Mouse (Mus musculus) heart, embryonic 10.5 days (tissue): ENCODE data around the gene Rad23a. TPM values are rescaled to one million over a fixed set of nuclear protein-coding genes. Genes with fewer than 3 reads are reported as not detected.
"Not testable (repeated sequence)": the region's sequence is repeated elsewhere in the genome, so short reads cannot be mapped to it uniquely, and the experiment has no call there.

Experiments
- DNase-seq: peaks from one replicate; pipeline ENCODE4 v3.0.0-alpha.2; 2017; ENCODE audit warnings: low spot score
- H3K27ac ChIP-seq: fragments of 300-500 bp; sonication (generic); 2 replicates; pipeline ENCODE4 v1.5.1; 2016; ENCODE audit warnings: mild to moderate bottlenecking
- H3K27me3 ChIP-seq: fragments of 300-500 bp; sonication (generic); 2 replicates; pipeline ENCODE4 v1.6.1; 2016; ENCODE audit warnings: mild to moderate bottlenecking; ENCODE audit not compliant: poor library complexity, insufficient read depth, severe bottlenecking
- H3K36me3 ChIP-seq: fragments of 300-500 bp; sonication (generic); 2 replicates; pipeline ENCODE4 v1.6.1; 2016; ENCODE audit warnings: mild to moderate bottlenecking, moderate library complexity
- H3K4me1 ChIP-seq: fragments of 300-500 bp; sonication (generic); 2 replicates; pipeline ENCODE4 v1.6.1; 2016; ENCODE audit warnings: mild to moderate bottlenecking
- H3K4me3 ChIP-seq: fragments of 300-500 bp; sonication (generic); 2 replicates; pipeline ENCODE4 v1.5.1; 2016; ENCODE audit warnings: mild to moderate bottlenecking, moderate library complexity
- H3K9me3 ChIP-seq: fragments of 300-500 bp; sonication (generic); 2 replicates; pipeline ENCODE4 v1.6.1; 2016; ENCODE audit warnings: mild to moderate bottlenecking, moderate library complexity
- WGBS: fragments of 180-500 bp; shearing (Covaris S2); methylation state at CpG from one replicate; pipeline ENCODE4 v1.1.7; 2016; 5-methylcytosine and 5-hydroxymethylcytosine counted together
- polyA plus RNA-seq: library from polyadenylated mRNA; unstranded; fragments of >200 nt; fragmentation: Nextera tagmentation; extraction: Ambion mirVana; gene quantifications from 2 replicates; pipeline ENCODE4 v1.2.1, GENCODE M21; 2016

Rad23a gene
- polyA plus RNA-seq, 1 experiment from 2014 or later, result 137 TPM

DNA sequence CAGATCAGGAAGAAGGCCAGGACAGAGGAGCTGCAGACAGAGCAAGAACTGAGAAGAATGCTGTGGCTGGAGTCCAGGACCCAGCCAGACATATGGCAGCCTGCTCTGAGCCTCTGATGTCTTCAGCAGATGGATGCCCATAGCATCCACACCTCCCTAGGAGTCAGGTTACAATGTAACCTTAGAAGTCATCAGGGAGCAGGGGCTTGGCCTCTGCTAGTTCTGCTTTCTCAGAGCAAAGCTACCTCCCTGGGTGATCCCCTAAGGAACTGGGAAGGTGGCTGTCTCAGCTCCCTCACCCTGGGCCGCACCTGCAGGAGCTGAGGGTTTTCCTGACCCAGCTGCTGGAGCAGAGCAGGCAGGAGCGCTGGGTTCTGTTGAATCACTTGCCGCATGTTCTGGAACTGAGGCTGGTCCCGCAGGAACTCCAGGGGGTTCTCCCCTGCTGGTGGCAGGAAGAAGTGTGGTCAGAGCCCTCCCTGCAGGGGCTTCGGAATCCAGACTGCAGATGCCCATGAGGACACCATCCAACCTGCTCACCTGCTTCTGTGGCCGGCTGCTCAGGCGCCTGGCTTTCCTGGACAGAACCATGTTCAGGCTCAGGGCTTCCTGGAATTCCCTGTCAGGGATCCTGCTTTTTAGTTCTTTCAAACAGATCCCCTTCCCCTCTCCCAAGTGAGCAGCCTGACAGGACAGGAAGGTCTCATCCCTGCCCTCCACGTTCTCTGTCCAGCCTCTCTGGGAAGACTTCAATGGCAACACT is 3.1 kb downstream of the Rad23a start:
- H3K9me3 ChIP-seq, result no peaks in the 10 kb centered on the region
- H3K36me3 ChIP-seq, result peaks cover 62% of the 10 kb centered on the region
- H3K27ac ChIP-seq, result peak overlapping the region; percentile 64; the same call in 1 of the 2 replicates
- peaks cover 39% of the 10 kb centered on the region for H3K4me1 ChIP-seq
- 52% methylated on average over 8 of the region's 8 CpGs for WGBS
- no peaks in the 10 kb centered on the region for H3K27me3 ChIP-seq
- no peak for DNase-seq
- peak overlapping the region; percentile 15; the same call in 1 of the 2 replicates for H3K4me3 ChIP-seq

GRCm38 (mm10) chr8:84834866-84835855 is 5.3 kb downstream of the Rad23a start:
- no peaks in the 10 kb centered on the region for H3K9me3 ChIP-seq
- no peak overlapping the region for H3K4me3 ChIP-seq
- no peak for DNase-seq
- H3K36me3 ChIP-seq, result peaks cover 50% of the 10 kb centered on the region
- H3K27ac ChIP-seq, result no peak overlapping the region
- peaks cover 39% of the 10 kb centered on the region for H3K4me1 ChIP-seq
- 83% methylated on average over 10 of the region's 10 CpGs for WGBS
- H3K27me3 ChIP-seq, result no peaks in the 10 kb centered on the region

- no peak for DNase-seq
- 89% methylated on average over 19 of the region's 19 CpGs for WGBS
- Histone ChIP-seq H3K9me3 (no peaks in the 10 kb centered on the region), H3K4me1 (peaks cover 39% of the 10 kb centered on the region), H3K4me3 (no peak overlapping the region), H3K27ac (no peak overlapping the region), H3K36me3 (peaks cover 52% of the 10 kb centered on the region), H3K27me3 (no peaks in the 10 kb centered on the region)
These were observed 6.2 kb downstream of the Rad23a start for GRCm38 (mm10) chr8:84834002-84834865.

DNA sequence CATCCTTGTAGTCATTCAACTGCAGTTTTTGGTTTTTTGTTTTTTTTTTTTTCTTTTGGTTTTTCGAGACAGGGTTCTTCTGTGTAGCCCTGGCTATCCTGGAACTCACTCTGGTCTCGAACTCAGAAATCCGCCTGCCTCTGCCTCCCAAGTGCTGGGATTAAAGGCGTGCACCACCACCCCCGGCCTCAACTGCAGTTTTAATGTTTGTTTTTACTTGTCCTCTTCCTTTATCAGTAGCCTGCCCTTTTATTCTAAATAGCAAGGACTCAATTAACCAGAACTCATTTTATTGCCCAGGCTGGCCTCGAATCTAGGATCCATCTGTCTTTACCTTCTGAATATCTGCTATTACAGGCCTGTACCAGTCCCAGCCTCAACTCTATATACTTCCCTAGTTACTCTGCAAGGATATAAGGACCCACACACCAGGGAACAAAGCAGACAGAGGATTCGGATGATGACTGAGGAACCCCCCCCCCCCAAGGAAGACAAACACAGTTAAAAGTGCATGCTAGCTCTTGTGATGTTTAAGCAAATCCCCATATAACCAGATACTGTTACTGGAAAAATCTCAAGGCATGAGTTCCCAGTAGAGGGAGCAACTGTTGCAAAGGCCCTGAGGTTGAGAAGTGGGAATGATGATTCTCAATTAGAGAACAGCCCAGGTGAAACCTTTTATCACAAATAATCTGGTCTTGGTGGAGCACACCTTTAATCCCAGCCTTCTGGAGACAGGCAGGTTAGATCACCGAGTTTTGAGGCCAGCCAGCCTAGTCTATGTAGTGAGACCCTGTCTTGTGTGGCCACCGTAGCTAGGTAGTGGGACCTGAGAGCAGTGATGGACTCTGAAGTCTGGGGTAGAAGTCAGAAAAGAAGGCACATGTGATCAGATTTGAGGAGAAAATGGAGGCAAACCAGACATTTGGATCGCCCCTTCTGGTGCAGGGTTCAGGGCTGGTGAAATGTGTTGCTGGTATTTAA is 7.4 kb downstream of the Rad23a start:
- 63% methylated on average over 10 of the region's 10 CpGs for whole genome bisulfite sequencing
- DNase-seq, result no peak
- peak overlapping the region; percentile 93 for H3K4me3 ChIP-seq
- peak overlapping the region; percentile 99 for H3K27ac ChIP-seq
- peaks cover 45% of the 10 kb centered on the region for H3K36me3 ChIP-seq
- H3K4me1 ChIP-seq, result peaks cover 33% of the 10 kb centered on the region
- no peaks in the 10 kb centered on the region for H3K9me3 ChIP-seq
- no peaks in the 10 kb centered on the region for H3K27me3 ChIP-seq

DNA sequence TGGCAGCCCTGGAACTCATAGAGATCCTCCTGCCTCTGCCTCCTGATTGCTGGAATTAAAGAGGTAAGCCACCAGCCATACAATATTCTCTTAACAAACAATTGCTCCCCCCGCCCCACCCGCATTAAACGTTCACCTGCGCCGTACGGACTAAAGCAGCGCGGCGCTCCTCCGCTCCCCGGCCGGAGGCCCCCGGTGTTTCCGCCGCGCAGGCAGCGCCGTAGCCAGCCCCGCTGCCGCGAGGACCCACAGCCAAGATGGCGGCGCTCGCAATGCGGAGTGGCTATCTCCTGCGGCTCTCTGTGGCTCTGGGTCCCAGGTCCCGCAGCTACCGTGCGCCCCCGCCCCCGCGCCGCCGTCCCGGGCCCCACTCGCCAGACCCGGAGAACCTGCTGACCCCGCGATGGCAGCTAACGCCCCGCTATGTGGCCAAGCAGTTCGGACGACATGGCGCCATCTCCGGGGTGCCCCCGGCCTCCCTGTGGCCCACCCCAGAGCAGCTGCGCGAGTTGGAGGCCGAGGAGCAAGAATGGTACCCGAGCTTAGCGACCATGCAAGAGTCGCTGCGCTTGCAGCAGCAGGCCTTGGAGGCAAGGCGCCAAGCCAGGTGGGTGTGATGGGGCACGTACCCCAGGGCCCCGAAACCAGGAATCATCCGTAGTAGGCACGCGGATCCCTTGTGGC is 8.3 kb downstream of the Rad23a start:
- peak overlapping the region; percentile 99 for H3K27ac ChIP-seq
- peak overlapping the region; percentile 93 for H3K4me3 ChIP-seq
- 1% methylated on average over 59 of the region's 59 CpGs for WGBS
- peaks cover 24% of the 10 kb centered on the region for H3K4me1 ChIP-seq
- peaks cover 37% of the 10 kb centered on the region for H3K36me3 ChIP-seq
- H3K27me3 ChIP-seq, result no peaks in the 10 kb centered on the region
- no peaks in the 10 kb centered on the region for H3K9me3 ChIP-seq
- DNase-seq, result peak; percentile 93

GRCm38 (mm10) chr8:84831490-84831889 is 9.0 kb downstream of the Rad23a start, which contains the start of gene Gadd45gip1:
Gene Gadd45gip1, plus strand, starts transcription at chr8:84831522.
- H3K9me3 ChIP-seq, result no peaks in the 10 kb centered on the region
- 62% methylated on average over 11 of the region's 11 CpGs for WGBS
- H3K4me1 ChIP-seq, result peaks cover 19% of the 10 kb centered on the region
- peaks cover 30% of the 10 kb centered on the region for H3K36me3 ChIP-seq
- H3K27ac ChIP-seq, result peak within 1 kb of the TSS; percentile 99
- peak; percentile 75 for DNase-seq
- no peaks in the 10 kb centered on the region for H3K27me3 ChIP-seq
- H3K4me3 ChIP-seq, result peak within 1 kb of the TSS; percentile 93

GRCm38 (mm10) chr8:84826518-84826917 is 13.9 kb downstream of the Rad23a start:
- not testable (repeated sequence) for H3K9me3 ChIP-seq, H3K36me3 ChIP-seq, H3K4me3 ChIP-seq, H3K27me3 ChIP-seq, DNase-seq, H3K27ac ChIP-seq
- H3K4me1 ChIP-seq, result peaks cover 21% of the 10 kb centered on the region
- 88% methylated on average over 2 of the region's 2 CpGs for WGBS

DNA sequence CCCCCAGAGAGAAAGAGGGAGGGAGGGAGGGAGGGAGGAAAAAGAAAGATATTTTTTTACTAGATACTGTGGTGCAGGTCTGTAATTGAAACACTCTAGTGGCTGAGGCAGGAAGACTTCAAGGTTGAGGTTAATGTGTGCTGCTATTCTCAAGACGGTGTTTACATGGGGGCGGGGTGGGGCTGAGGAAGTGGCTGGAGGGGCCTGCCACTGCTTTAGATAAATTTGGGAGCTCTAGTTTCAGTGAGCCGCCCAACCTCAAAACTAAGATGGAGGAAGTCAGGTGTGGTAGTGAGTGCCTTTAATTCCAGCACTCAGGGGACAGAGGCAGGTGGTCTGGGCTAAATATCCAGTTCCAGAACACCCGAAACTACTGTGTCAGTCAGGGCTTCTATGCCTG is 14.8 kb downstream of the Rad23a start:
- no peaks in the 10 kb centered on the region for H3K9me3 ChIP-seq
- no peak overlapping the region for H3K4me3 ChIP-seq
- 0 out of 2 replicates have a peak, but pooled peaks cover 2% of the 10 kb centered on the region for H3K36me3 ChIP-seq
- no peak overlapping the region for H3K27ac ChIP-seq
- WGBS, result 57% methylated on average over 4 of the region's 4 CpGs
- DNase-seq, result no peak
- peaks cover 29% of the 10 kb centered on the region for H3K4me1 ChIP-seq
- H3K27me3 ChIP-seq, result no peaks in the 10 kb centered on the region

DNA sequence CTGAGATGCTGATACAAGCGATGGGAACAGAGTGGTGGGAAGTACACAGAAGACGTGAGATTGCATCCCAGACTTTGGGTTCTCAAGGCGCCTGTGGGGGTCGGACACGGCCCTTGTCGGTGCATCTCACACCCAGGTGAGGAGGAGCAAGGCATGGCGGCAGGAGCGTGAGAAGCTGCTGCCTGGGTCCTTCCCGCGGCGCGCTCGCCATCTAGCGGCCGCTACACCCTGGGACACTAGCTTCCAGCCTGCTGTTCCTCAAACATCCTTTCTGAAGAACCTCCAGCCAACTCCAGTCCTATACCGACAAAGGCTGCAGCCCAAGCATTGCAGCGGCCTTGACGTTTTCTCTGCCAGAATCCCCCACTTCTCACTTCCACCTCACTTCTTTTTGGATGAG is 16.8 kb downstream of the Rad23a start:
- 0 out of 2 replicates have a peak overlapping the region, but pooled peaks have one; percentile 29 for H3K27ac ChIP-seq
- peak; percentile 88 for DNase-seq
- H3K9me3 ChIP-seq, result no peaks in the 10 kb centered on the region
- peak overlapping the region; percentile 33 for H3K4me3 ChIP-seq
- peaks cover 29% of the 10 kb centered on the region for H3K4me1 ChIP-seq
- under 1% methylated on average over 18 of the region's 18 CpGs for WGBS
- H3K27me3 ChIP-seq, result no peaks in the 10 kb centered on the region
- no peaks in the 10 kb centered on the region for H3K36me3 ChIP-seq

GRCm38 (mm10) chr8:84822723-84823122 is 17.7 kb downstream of the Rad23a start, which contains the start of gene Dand5:
Gene Dand5, minus strand, starts transcription at chr8:84822823.
- 20% methylated on average over 3 of the region's 3 CpGs for WGBS
- DNase-seq, result no peak
- peak within 1 kb of the TSS; percentile 33 for H3K4me3 ChIP-seq
- H3K36me3 ChIP-seq, result no peaks in the 10 kb centered on the region
- no peaks in the 10 kb centered on the region for H3K27me3 ChIP-seq
- peaks cover 29% of the 10 kb centered on the region for H3K4me1 ChIP-seq
- no peaks in the 10 kb centered on the region for H3K9me3 ChIP-seq
- peak within 1 kb of the TSS; percentile 45; the same call in 1 of the 2 replicates for H3K27ac ChIP-seq

DNA sequence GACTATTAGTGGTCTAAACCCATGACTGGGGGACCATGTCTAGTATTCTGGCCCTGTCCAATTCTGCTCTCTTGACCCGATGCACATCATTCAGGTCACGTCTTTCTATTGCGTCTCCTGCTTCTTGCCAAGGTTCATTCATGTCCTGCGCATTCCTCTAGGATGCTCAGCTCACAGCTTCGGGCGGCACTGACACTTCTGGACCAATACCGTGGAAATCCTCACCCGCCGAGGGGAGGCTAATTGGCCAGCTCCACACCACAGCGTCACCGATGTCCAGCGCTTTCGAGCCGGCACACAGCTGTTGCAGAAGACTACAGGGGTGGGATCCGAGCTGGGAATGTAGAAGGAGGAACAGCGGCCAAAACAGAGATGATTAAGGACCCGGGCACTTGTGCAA is 24.3 kb downstream of the Rad23a start:
- Histone ChIP-seq H3K27me3 (peaks cover 50% of the 10 kb centered on the region), H3K4me3 (no peak overlapping the region), H3K4me1 (peaks cover 20% of the 10 kb centered on the region), H3K9me3 (no peaks in the 10 kb centered on the region), H3K36me3 (no peaks in the 10 kb centered on the region), H3K27ac (no peak overlapping the region)
- DNase-seq, result no peak
- WGBS, result 70% methylated on average over 17 of the region's 17 CpGs
